Mouse (Mus musculus): ENCODE results near the gene Prom1.

The Prom1 gene

GRCm38 (mm10) chr5:43971156-43971555, 130.7 kb downstream of the Prom1 start:
- DNase-seq = no peak

- no peak for DNase-seq
These were observed 131.3 kb downstream of the Prom1 start for GRCm38 (mm10) chr5:43970532-43970931.

GRCm38 (mm10) chr5:43968634-43969033, 133.2 kb downstream of the Prom1 start:
- no peak for DNase-seq

- DNase-seq = no peak
These were observed 140.8 kb downstream of the Prom1 start for GRCm38 (mm10) chr5:43961056-43961455.

GRCm38 (mm10) chr5:43959884-43960440, 141.9 kb downstream of the Prom1 start:
- no peak for DNase-seq

- DNase-seq = no peak
These were observed 148.6 kb downstream of the Prom1 start for GRCm38 (mm10) chr5:43953241-43953640.

GRCm38 (mm10) chr5:43948748-43949275, 153.0 kb downstream of the Prom1 start:
- DNase-seq = peak; percentile 33

GRCm38 (mm10) chr5:43948111-43948743, 153.6 kb downstream of the Prom1 start:
- peak; percentile 87 for DNase-seq

- DNase-seq = no peak
These were observed 154.4 kb downstream of the Prom1 start for GRCm38 (mm10) chr5:43947330-43947977.
